Mouse (Mus musculus): ENCODE results near the gene Cyth2. TPM values are rescaled to one million over a fixed set of nuclear protein-coding genes. Genes with fewer than 3 reads are reported as not detected.

Cyth2 gene
- 100 to 1,000 TPM; 111 to 128 TPM for total RNA-seq (2023)

GRCm38 (mm10) chr7:45813787-45814779 lies at the start of gene Cyth2:
Cyth2 (minus strand) TSS chr7:45814581.

GRCm38 (mm10) chr7:45830427-45831127 lies 16.2 kb upstream of the Cyth2 start, which contains the start of gene Grwd1:
Grwd1 (minus strand) TSS chr7:45830944.

GRCm38 (mm10) chr7:45824598-45824997 lies 10.2 kb upstream of the Cyth2 start, which contains the start of gene Kcnj14:
Kcnj14 (minus strand) TSS chr7:45824782.

GRCm38 (mm10) chr7:45784524-45785372 lies 29.6 kb downstream of the Cyth2 start, which contains the start of gene Sult2b1:
Sult2b1 (minus strand) TSS chr7:45784669.

GRCm38 (mm10) chr7:45783511-45784091 lies 30.8 kb downstream of the Cyth2 start, which contains the start of gene Lmtk3:
Lmtk3 (plus strand) TSS chr7:45783738.

Other genes with a start within 250 kb of the Cyth2 start
- gene Bcat2, start 244.4 kb downstream of the Cyth2 start, total RNA-seq (2023), result 10 to 100 TPM; 38.7 to 43.5 TPM
- gene Fgf21, start 199.1 kb downstream of the Cyth2 start, total RNA-seq (2023), result not detected
- not detected for gene Fut1, start 197.3 kb downstream of the Cyth2 start, total RNA-seq (2023)
- not detected for gene Izumo1, start 192.8 kb downstream of the Cyth2 start, total RNA-seq (2023)
- under 1 TPM in 1 of 2 experiments, not detected in 1; 0.38 TPM for gene Rasip1, start 187.1 kb downstream of the Cyth2 start, total RNA-seq (2023)
- not detected for gene Mamstr, start 174.6 kb downstream of the Cyth2 start, total RNA-seq (2023)
- not detected for gene Fut2, start 148.2 kb downstream of the Cyth2 start, total RNA-seq (2023)
- gene Ntn5, start 130.6 kb downstream of the Cyth2 start, total RNA-seq (2023), result under 1 TPM; 0.35 to 0.65 TPM
- under 1 TPM in 1 of 2 experiments, not detected in 1; 0.20 TPM for gene Sec1, start 120.2 kb downstream of the Cyth2 start, total RNA-seq (2023)
- 10 to 100 TPM in 1 of 2 experiments, 1 to 10 TPM in 1; 8.9 to 10.2 TPM for gene Car11, start 114.7 kb downstream of the Cyth2 start, total RNA-seq (2023)
- 10 to 100 TPM; 34.0 to 37.7 TPM for gene Dbp, start 109.5 kb downstream of the Cyth2 start, total RNA-seq (2023)
- gene Rpl18, start 99.1 kb downstream of the Cyth2 start, total RNA-seq (2023), result 1,000 to 10,000 TPM; 3,079 to 3,201 TPM
- 10 to 100 TPM; 30.7 to 34.0 TPM for gene Sphk2, start 96.6 kb downstream of the Cyth2 start, total RNA-seq (2023)
- gene Fam83e, start 93.4 kb downstream of the Cyth2 start, total RNA-seq (2023), result 1 to 10 TPM; 1.6 to 2.1 TPM
- not detected for gene Spaca4, start 88.8 kb downstream of the Cyth2 start, total RNA-seq (2023)
- 1 to 10 TPM in 1 of 2 experiments, under 1 TPM in 1; 0.80 to 1.3 TPM for gene Lmtk3, start 30.8 kb downstream of the Cyth2 start, total RNA-seq (2023)
- gene Sult2b1, start 29.9 kb downstream of the Cyth2 start, total RNA-seq (2023), result 1 to 10 TPM; 1.4 to 3.5 TPM
- gene Kcnj14, start 10.2 kb upstream of the Cyth2 start, total RNA-seq (2023), result 1 to 10 TPM; 1.7 to 3.2 TPM
- 10 to 100 TPM; 32.3 to 38.2 TPM for gene Grwd1, start 16.4 kb upstream of the Cyth2 start, total RNA-seq (2023)
- gene Kdelr1, start 58.2 kb upstream of the Cyth2 start, total RNA-seq (2023), result 10 to 100 TPM; 53.1 to 60.4 TPM
- gene Grin2d, start 63.8 kb upstream of the Cyth2 start, total RNA-seq (2023), result under 1 TPM; 0.64 to 0.98 TPM
- gene Syngr4, start 82.1 kb upstream of the Cyth2 start, total RNA-seq (2023), result not detected
- 1 to 10 TPM; 7.0 to 9.8 TPM for gene Tmem143, start 82.4 kb upstream of the Cyth2 start, total RNA-seq (2023)
- 100 to 1,000 TPM; 281 to 295 TPM for gene Emp3, start 106.8 kb upstream of the Cyth2 start, total RNA-seq (2023)
- 1 to 10 TPM; 1.7 to 2.7 TPM for gene Ccdc114, start 109.5 kb upstream of the Cyth2 start, total RNA-seq (2023)
- gene Abcc6, start 215.7 kb upstream of the Cyth2 start, total RNA-seq (2023), result not detected
- 10 to 100 TPM; 45.8 to 47.0 TPM for gene Nomo1, start 219.1 kb upstream of the Cyth2 start, total RNA-seq (2023)